ENCODE assay signal across 27 mouse cellular contexts in the genomic region with DNA sequence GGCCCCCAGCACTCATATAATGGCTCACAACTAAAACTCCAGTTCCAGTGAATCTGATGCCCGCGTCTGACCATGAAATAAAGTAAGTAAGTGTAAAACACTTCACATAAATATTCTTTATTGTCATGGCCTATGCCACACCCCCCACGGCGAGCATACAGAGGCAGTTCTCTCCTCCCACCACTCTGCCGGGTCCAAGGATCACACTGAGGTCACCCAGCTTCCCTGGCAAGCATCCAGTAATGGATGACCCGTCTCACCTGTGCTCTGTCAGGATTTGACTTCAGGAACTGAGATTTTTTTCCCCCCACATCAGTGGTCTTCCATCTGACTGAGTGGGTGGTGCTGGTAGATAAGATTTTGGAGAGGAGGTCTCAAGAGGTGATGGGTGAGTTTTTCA. TPM values are rescaled to one million over a fixed set of nuclear protein-coding genes. Genes with fewer than 3 reads are reported as not detected.
DNase-seq lines count a peak whose midpoint lies in the region; ATAC-seq and TF ChIP-seq lines count a peak whose summit lies in the region.
"Had no signal": no experiment of that assay in that cellular context is flagged by ENCODE, and none has a peak within 500 bp of the region (broad histone marks: within the 10 kb centered on the region; RNA-seq: fewer than 3 reads in every experiment).

No protein-coding gene starts in this region.

- TF ChIP-seq CTCF in kidney, adult 2 months (conservative IDR thresholded peaks at IDR 0.05; ENCODE audit: insufficient read depth, insufficient read length, low read depth, low read length): no peak
- no peak for TF ChIP-seq CTCF in liver, postnatal 0 days (IDR thresholded peaks at IDR 0.05; ENCODE audit: low read depth)

- no peak overlapping the region for H3K4me2 ChIP-seq in kidney, embryonic 15.5 days
- no peak overlapping the region for H3K4me2 ChIP-seq in liver, embryonic 12.5 days
- no peak overlapping the region for H3K4me2 ChIP-seq in liver, postnatal 0 days (ENCODE audit: low read depth, low read length)
- H3K4me2 ChIP-seq: heart, embryonic 15.5 days; midbrain, embryonic 15.5 days; neural tube, embryonic 15.5 days; stomach, embryonic 15.5 days had no signal

- no peaks in the 10 kb centered on the region for H3K27me3 ChIP-seq in kidney, adult 2 months (replicated peaks; ENCODE audit: control insufficient read depth, insufficient read depth, low read length)
- peaks cover 27% of the 10 kb centered on the region for H3K27me3 ChIP-seq in kidney, embryonic 15.5 days
- peaks cover 60% of the 10 kb centered on the region for H3K27me3 ChIP-seq in liver, embryonic 12.5 days (replicated peaks)
- H3K27me3 ChIP-seq in liver, postnatal 0 days (ENCODE audit: insufficient read depth, low read length): peaks cover 20% of the 10 kb centered on the region
- H3K27me3 ChIP-seq: Patski had no signal

- TF ChIP-seq EP300 in liver, postnatal 0 days (IDR thresholded peaks at IDR 0.05; ENCODE audit: low read depth): no peak

- H3K36me3 ChIP-seq in kidney, adult 2 months (ENCODE audit: control insufficient read depth, insufficient read depth, low read length): no peaks in the 10 kb centered on the region
- no peaks in the 10 kb centered on the region for H3K36me3 ChIP-seq in kidney, embryonic 15.5 days
- H3K36me3 ChIP-seq in liver, embryonic 12.5 days: no peaks in the 10 kb centered on the region
- no peaks in the 10 kb centered on the region for H3K36me3 ChIP-seq in liver, postnatal 0 days (replicated peaks; ENCODE audit: insufficient read depth, low read length)
- H3K36me3 ChIP-seq: heart, embryonic 10.5 days; heart, embryonic 15.5 days; midbrain, embryonic 15.5 days; neural tube, embryonic 15.5 days; stomach, embryonic 15.5 days had no signal

- peaks cover 6% of the 10 kb centered on the region for H3K4me1 ChIP-seq in kidney, adult 2 months (ENCODE audit: control insufficient read depth, insufficient read depth, low read length)
- H3K4me1 ChIP-seq in kidney, embryonic 15.5 days: peaks cover 22% of the 10 kb centered on the region
- 0 out of 2 replicates have a peak, but pooled peaks cover 3% of the 10 kb centered on the region for H3K4me1 ChIP-seq in liver, embryonic 12.5 days
- H3K4me1 ChIP-seq in liver, postnatal 0 days (ENCODE audit: insufficient read depth): peaks cover 6% of the 10 kb centered on the region; the same call in 1 of the 2 replicates

- no peak overlapping the region for H3K27ac ChIP-seq in kidney, adult 2 months (ENCODE audit: insufficient read depth, low read depth, low read length)
- H3K27ac ChIP-seq in kidney, embryonic 15.5 days: no peak overlapping the region
- no peak overlapping the region for H3K27ac ChIP-seq in liver, embryonic 12.5 days
- H3K27ac ChIP-seq in liver, postnatal 0 days (ENCODE audit: low read depth): no peak overlapping the region
- H3K27ac ChIP-seq: heart, embryonic 10.5 days; heart, embryonic 15.5 days; midbrain, embryonic 15.5 days; neural tube, embryonic 15.5 days; stomach, embryonic 15.5 days had no signal

- 26% methylated on average over 6 of the region's 6 CpGs for WGBS in kidney, adult 2 months
- WGBS in kidney, embryonic 15.5 days: 20% methylated on average over 6 of the region's 6 CpGs
- WGBS in liver, embryonic 12.5 days (ENCODE audit: insufficient replicate concordance): 49% methylated on average over 6 of the region's 6 CpGs
- WGBS in liver, postnatal 0 days (ENCODE audit: insufficient replicate concordance): 59% methylated on average over 6 of the region's 6 CpGs

- DNase-seq in kidney, adult 2 months: peak; percentile 59
- peak; percentile 29 for DNase-seq in liver
- DNase-seq in kidney, postnatal 36 days: peak; percentile 38 to 64
- peak; percentile 75 for DNase-seq in liver, postnatal 0 days
- no peak for DNase-seq in right cerebral cortex, adult 2 months (ENCODE audit: low spot score in 2 of 2)
- no peak for DNase-seq in thymus, adult 18-20 months
- DNase-seq: adrenal gland, postnatal 10 days; cerebellum, adult 11-12 months; gastrocnemius, postnatal 25 days; heart, adult 11 months; layer of hippocampus, postnatal 36 days; left cerebral cortex, postnatal 4 days; lung, adult 2 months; lung, postnatal 10 days; retina, postnatal 1 day; right cerebral cortex, postnatal 25 days; thymus, postnatal 36 days had no signal

- TF ChIP-seq POLR2A in kidney, adult 2 months (IDR thresholded peaks at IDR 0.05; ENCODE audit: low read depth, low read length): no peak

- H3K9ac ChIP-seq in kidney, embryonic 15.5 days: no peak overlapping the region
- no peak overlapping the region for H3K9ac ChIP-seq in liver, embryonic 12.5 days
- H3K9ac ChIP-seq in liver, postnatal 0 days (replicated peaks): no peak overlapping the region
- H3K9ac ChIP-seq: heart, embryonic 15.5 days; midbrain, embryonic 15.5 days; neural tube, embryonic 15.5 days; stomach, embryonic 15.5 days had no signal

- H3K4me3 ChIP-seq in kidney, adult 2 months (ENCODE audit: insufficient read depth, low read depth, low read length): no peak overlapping the region
- H3K4me3 ChIP-seq in kidney, embryonic 15.5 days (replicated peaks): no peak overlapping the region
- H3K4me3 ChIP-seq in liver, embryonic 12.5 days: no peak overlapping the region
- H3K4me3 ChIP-seq in liver, postnatal 0 days (ENCODE audit: low read depth, low read length): no peak overlapping the region
- H3K4me3 ChIP-seq: heart, embryonic 10.5 days; heart, embryonic 15.5 days; midbrain, embryonic 15.5 days; neural tube, embryonic 15.5 days; stomach, embryonic 15.5 days had no signal

- H3K9me3 ChIP-seq in kidney, embryonic 15.5 days (replicated peaks): no peaks in the 10 kb centered on the region
- H3K9me3 ChIP-seq in liver, embryonic 12.5 days (replicated peaks): no peaks in the 10 kb centered on the region
- no peaks in the 10 kb centered on the region for H3K9me3 ChIP-seq in liver, postnatal 0 days (ENCODE audit: low read length)
- H3K9me3 ChIP-seq: heart, embryonic 10.5 days; heart, embryonic 15.5 days; midbrain, embryonic 15.5 days; neural tube, embryonic 15.5 days; stomach, embryonic 15.5 days had no signal

- no peak for ATAC-seq in kidney, embryonic 15.5 days (replicated peaks; ENCODE audit: low FRiP score)
- ATAC-seq in liver, embryonic 12.5 days: no peak
- peak; percentile 74 for ATAC-seq in liver, postnatal 0 days
- ATAC-seq: forebrain, embryonic 14.5 days; hindbrain, embryonic 16.5 days; midbrain, embryonic 15.5 days; Patski had no signal

RNA-seq across cellular contexts. Expression of a gene that starts 4.6 kb away (rescaled TPM):
- 4.7 and 5.5 TPM in 2 replicates for polyA plus RNA-seq in kidney, adult 2 months (2012; rRNA removed)
- polyA plus RNA-seq in kidney, embryonic 15.5 days (2015; fragmentation: Nextera tagmentation; extraction: Ambion mirVana): 0.05 and 0.13 TPM in 2 replicates
- 0.18 and 0.19 TPM in 2 replicates for polyA plus RNA-seq in liver, embryonic 12.5 days (2016; fragmentation: Nextera tagmentation; extraction: Ambion mirVana)
- polyA plus RNA-seq in liver, postnatal 0 days (2015; fragmentation: Nextera tagmentation; extraction: Ambion mirVana): 0.02 TPM in 1 of 2 replicates, not detected in the other

Comparison
In these comparisons a context has a peak if more than half of its experiments do, and no peak if none do; other contexts are left out.
1. DNase-seq: peak in kidney, adult 2 months (single experiment), liver (single experiment), kidney, postnatal 36 days (2 of 2) and liver, postnatal 0 days (single experiment); none in right cerebral cortex, adult 2 months (0 of 2) and thymus, adult 18-20 months (0 of 2).